Mouse (Mus musculus): ENCODE data around the gene Bpifc.
"Not testable (repeated sequence)": the region's sequence is repeated elsewhere in the genome, so short reads cannot be mapped to it uniquely, and the experiment has no call there.

Gene Bpifc

GRCm38 (mm10) chr10:86011781-86012180 lies at the start of gene Bpifc:
TSS of gene Bpifc (minus strand) at chr10:86011895.
- no peak for DNase-seq

GRCm38 (mm10) chr10:86060267-86060666 lies 48.6 kb upstream of the Bpifc start:
- DNase-seq, result no peak

GRCm38 (mm10) chr10:86057712-86058111 lies 46.0 kb upstream of the Bpifc start:
- DNase-seq, result no peak

GRCm38 (mm10) chr10:86057286-86057685 lies 45.6 kb upstream of the Bpifc start:
- no peak for DNase-seq

GRCm38 (mm10) chr10:86056297-86056903 lies 44.7 kb upstream of the Bpifc start:
- DNase-seq, result no peak

- no peak for DNase-seq
These were observed 41.3 kb upstream of the Bpifc start for GRCm38 (mm10) chr10:86052818-86053522.

- DNase-seq, result no peak
These were observed 38.8 kb upstream of the Bpifc start for GRCm38 (mm10) chr10:86050522-86050921.

GRCm38 (mm10) chr10:86047786-86048185 lies 36.1 kb upstream of the Bpifc start:
- DNase-seq, result no peak

- DNase-seq, result no peak
These were observed 34.7 kb upstream of the Bpifc start for GRCm38 (mm10) chr10:86046371-86046770.

- DNase-seq, result no peak
These were observed 32.4 kb upstream of the Bpifc start for GRCm38 (mm10) chr10:86044066-86044465.

- no peak for DNase-seq
These were observed 32.0 kb upstream of the Bpifc start for GRCm38 (mm10) chr10:86043651-86044050.

- no peak for DNase-seq
These were observed 22.5 kb upstream of the Bpifc start for GRCm38 (mm10) chr10:86034007-86034728.

- DNase-seq, result no peak
These were observed 20.8 kb upstream of the Bpifc start for GRCm38 (mm10) chr10:86032517-86032916.

- no peak for DNase-seq
These were observed 19.0 kb upstream of the Bpifc start for GRCm38 (mm10) chr10:86030743-86031142.

GRCm38 (mm10) chr10:86026807-86027206 lies 15.1 kb upstream of the Bpifc start:
- not testable (repeated sequence) for DNase-seq

GRCm38 (mm10) chr10:86026354-86026753 lies 14.7 kb upstream of the Bpifc start:
- DNase-seq, result no peak

- no peak for DNase-seq
These were observed 14.2 kb upstream of the Bpifc start for GRCm38 (mm10) chr10:86025906-86026305.

GRCm38 (mm10) chr10:86023149-86023548 lies 11.5 kb upstream of the Bpifc start:
- no peak for DNase-seq

GRCm38 (mm10) chr10:86022474-86022816 lies 10.8 kb upstream of the Bpifc start:
- DNase-seq, result no peak

- DNase-seq, result peak; percentile 89
These were observed 10.2 kb upstream of the Bpifc start, which contains the start of gene Fbxo7 for GRCm38 (mm10) chr10:86021749-86022473. TSS of gene Fbxo7 (plus strand) at chr10:86021972.

- no peak for DNase-seq
These were observed 9.7 kb upstream of the Bpifc start for GRCm38 (mm10) chr10:86021408-86021748.

GRCm38 (mm10) chr10:86018813-86019212 lies 7.1 kb upstream of the Bpifc start:
- DNase-seq, result no peak

GRCm38 (mm10) chr10:86017781-86018180 lies 6.1 kb upstream of the Bpifc start:
- DNase-seq, result no peak

Measured in cerebellum, adult 11-12 months (tissue).